Mouse (Mus musculus) heart, postnatal 10 days (tissue): Measurements from ENCODE around the gene Snrpn. TPM values are rescaled to one million over a fixed set of nuclear protein-coding genes. Genes with fewer than 3 reads are reported as not detected.
"Not testable (repeated sequence)": the region's sequence is repeated elsewhere in the genome, so short reads cannot be mapped to it uniquely, and the experiment has no call there.

Experiments used
- DNase-seq, 2 experiments: peaks; one replicate each; pipeline ENCODE4 v3.0.0; 2021
- intact Hi-C: fragments of 180-260 bp; cut with DNase I; formaldehyde crosslinking; loops from one replicate; pipeline ENCODE4 v1.15.1; 2025
- total RNA-seq, 2 experiments: library from RNA; stranded (reverse); gene quantifications; 2 replicates each; pipeline ENCODE4 v1.2.3; 2021

Snrpn gene
- 100 to 1,000 TPM; 104 to 106 TPM for total RNA-seq

DNA sequence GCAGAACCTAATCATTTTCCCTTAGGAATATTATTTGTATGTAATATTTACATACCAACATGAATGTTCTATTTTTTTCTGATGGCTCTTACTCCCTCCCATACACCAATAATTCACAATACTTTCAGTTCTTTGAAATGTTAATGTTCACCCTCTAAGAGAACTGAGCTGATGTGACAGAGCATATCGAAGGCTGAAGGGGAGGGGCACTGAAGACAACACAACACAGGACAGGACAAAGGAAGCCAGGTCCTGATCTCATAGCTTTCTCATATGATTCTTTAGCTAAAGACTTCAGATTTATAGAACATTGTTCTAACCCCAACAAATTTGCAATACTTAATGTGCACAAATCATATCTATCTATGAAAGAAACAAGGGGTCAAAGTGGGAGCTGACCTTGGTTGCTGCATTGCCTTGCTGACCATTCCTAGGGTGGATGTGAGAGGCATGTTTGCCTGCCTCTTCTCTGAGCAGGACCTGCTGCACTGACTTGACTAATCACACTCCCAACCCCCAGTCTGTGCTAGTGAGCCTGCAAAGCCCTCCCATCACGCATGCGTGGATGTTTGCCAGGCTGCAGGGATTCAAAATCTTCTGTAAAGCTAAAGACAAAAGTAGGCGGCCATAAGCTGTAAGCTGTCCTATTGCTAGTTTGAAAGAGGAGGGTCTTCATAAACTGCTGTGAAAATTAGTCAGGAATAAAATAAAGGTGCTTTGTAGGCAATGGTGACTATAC is at the start of gene Snrpn:
TSS of gene Snrpn (minus strand) at position 478 of the 739 bp plus-strand sequence.
- intact Hi-C loops = no loop called here
- DNase-seq = no peak

GRCm38 (mm10) chr7:60170250-60171185 is 30.5 kb upstream of the Snrpn start:
- intact Hi-C loops = no loop called here
- DNase-seq = no peak

DNA sequence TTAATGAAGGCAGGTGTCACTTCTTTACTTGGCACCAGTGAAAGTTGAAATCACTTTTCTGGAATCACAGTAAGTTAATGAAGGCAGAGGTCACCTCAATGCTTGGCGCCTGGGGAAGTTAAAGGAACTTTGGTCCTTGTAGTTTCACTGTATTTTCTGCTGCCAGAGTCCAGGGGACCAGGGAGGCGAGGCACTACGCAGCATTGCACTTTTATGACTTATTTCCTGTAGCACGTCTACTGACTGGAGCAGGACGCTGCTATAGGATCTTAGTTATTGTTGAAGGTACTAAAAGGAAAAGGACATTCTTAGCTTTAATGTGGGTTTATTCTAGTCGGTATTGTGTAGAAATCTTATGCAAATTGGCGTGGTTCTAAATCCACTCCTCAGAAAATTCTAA is 14.7 kb downstream of the Snrpn start:
- intact Hi-C loops = no loop called here
- DNase-seq = no peak

DNA sequence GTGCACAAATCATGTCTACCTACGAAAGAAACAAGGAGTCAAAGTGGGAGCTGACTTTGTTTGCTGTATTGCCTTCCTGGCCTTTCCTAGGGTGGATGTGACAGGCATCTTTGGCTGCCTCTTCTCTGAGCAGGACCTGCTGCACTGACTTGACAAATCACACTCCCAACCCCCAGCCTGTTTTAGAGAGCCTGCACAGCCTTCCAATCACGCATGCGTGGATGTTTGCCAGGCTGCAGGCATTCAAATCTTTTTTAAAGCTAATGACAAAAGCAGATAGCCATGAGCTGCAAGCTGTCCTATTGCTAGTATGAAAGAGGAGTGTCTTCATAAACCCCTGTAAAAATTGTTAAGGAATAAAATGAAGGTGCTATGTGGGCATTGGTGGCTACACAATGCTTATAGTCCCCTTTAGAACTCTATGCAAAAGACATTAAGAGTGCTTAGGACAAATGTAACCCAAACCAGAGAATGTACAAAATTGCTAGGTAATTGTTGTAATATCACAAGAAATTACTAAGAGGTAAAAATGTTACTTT is 16.9 kb downstream of the Snrpn start:
- DNase-seq, intact Hi-C loops: not testable (repeated sequence)

- no peak for DNase-seq
- intact Hi-C loops = no loop called here
These were observed 17.5 kb downstream of the Snrpn start for GRCm38 (mm10) chr7:60122434-60123085.

DNA sequence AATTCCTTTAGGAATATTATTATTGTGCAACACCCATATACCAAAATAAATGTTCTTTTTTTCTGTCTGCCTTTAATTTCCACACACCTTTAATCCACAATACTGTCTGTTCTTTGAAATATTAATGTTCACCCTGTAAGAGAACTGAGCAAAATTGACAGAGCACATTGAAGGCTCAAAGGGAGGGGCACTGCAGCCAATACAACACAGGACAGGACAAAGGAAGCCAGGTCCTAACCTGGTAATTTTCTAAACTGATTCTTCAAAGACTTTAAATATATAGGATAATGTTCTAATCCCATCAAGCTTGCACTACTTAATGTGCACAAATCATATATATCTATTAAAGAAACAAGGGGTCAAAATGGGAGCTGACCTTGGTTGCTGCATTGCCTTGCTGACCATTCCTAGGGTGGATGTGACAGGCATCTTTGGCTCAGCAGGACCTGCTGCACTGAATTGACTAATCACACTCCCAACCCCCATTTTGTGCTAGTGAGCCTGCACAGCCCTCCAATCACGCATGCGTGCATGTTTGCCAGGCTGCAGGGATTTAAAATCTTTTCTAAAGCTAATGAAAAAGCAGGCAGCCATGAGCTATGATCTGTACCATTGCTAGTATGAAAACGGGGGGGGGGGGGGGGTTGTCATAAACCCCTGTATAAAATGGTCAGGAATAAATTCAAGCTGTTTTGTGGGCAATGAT is 42.7 kb downstream of the Snrpn start:
- no peak for DNase-seq
- intact Hi-C loops = no loop called here

DNA sequence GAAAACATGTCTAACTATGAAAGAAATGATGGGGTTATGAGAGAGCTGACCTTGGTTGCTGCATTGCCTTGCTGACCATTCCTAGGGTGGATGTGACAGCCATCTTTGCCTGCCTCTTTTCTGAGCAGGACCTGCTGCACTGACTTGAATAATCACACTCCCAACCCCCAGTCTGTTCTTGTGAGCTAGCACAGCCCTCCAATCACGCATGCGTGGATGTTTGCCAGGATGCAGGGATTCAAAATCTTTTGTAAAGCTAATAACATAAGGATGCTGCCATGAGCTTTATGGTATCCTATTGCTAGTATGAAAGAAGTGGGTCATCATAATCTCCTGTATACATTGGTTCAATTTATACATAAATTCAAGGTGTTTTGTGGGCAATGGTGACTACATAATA is 63.7 kb downstream of the Snrpn start:
- intact Hi-C loops = no loop called here

DNA sequence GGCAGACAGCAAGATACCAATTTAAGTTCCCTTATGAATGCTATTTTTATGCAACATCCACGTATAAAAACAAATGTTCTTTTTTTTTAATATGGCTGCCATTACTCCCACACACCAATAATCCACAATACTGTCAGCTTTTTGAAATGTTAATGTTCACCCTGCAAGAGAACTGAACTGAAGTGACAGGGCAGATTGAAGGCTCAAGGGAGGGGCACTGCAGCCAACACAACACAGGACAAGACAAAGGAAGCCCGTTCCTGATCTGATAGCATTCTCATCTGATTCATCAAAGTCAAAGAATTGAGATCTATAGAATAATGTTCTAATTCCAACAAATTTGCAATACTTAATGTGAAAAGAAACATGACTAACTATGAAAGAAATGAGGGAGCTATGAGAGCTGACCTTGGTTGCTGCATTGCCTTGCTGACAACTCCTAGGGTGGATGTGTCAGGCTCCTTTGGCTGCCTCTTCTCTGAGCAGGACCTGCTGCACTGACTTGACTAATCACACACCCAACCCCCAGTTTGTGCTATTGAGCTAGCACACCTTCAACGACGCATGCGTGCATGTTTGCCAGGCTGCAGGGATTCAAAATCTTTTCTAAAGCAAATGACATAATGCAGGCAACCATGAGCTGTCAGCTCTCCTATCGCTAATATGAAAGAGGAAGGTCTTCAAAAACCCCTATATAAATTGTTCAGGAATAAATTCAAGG is 92.4 kb downstream of the Snrpn start:
- peak; percentile 5 to 9 for DNase-seq
- intact Hi-C loops = no loop called here

More for the DNA sequence above, 63.7 kb downstream of the Snrpn start:
- DNase-seq = no peak

- no peak for DNase-seq
- intact Hi-C loops = no loop called here
These were observed 126.8 kb downstream of the Snrpn start for GRCm38 (mm10) chr7:60013186-60013585.

DNA sequence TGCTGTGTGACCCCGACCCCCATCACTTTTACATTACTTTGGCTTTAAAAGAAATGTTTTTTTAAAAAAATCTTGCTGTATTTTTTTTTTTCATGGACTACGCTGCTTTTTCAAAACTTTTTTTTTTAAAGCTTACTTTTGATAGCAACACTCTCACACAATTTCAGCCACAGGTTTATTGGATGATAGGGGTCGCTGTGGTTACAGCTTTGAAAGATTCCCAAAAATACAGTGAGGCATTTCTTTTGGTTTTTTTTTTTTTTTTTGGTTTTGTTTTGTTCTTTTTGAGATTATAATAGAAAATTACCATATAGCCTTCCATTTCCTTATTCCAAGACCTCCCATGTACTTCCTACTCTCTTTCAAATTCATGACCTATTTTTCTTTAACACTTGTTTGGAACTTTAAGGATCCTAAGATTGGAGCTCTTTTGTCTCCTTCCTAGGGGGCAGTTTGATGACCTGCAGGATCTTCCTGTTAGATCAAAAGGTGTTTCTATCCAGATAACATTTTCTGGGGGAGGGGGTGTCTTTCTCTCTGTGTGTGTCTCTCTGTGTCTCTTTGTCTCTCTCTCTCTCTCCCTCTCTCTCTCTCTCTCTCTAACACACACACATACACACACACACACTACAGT is 132.2 kb downstream of the Snrpn start:
- intact Hi-C loops = no loop called here
- no peak for DNase-seq

GRCm38 (mm10) chr7:60006262-60006661 is 133.8 kb downstream of the Snrpn start:
- intact Hi-C loops = no loop called here
- no peak for DNase-seq

DNA sequence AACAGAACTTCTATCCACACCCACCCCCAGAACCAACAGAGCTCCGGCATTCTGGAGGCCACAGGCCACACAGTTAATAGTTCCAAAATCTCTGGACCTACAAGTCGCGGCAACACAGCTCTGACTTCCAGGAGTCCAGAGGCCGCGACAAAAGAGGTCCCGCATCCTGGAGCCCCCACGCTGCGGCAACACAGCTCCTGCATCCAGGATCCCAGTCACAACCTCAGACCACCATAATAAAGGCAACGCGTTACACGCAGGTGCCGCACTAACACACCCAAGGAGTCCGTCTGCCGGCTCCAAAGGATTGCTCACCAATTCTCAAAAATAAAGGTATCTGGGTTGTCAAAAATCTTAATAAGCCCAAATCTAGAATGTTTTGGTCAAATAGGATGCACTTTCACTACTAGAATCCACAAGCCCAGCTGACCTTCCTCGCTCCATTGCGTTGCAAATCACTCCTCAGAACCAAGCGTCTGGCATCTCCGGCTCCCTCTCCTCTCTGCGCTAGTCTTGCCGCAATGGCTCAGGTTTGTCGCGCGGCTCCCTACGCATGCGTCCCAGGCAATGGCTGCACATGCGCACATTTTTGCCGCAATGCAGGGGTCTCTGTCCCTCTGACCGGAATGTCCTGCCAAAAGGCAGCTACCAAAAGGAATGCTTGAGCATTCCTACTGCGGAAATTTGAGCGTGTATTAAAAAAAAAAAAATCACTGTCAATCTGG is 135.3 kb downstream of the Snrpn start, which contains the start of the genes Snurf and Gm38393:
TSS of gene Snurf (minus strand) at position 444 of the 725 bp plus-strand sequence.
TSS of gene Gm38393 (minus strand) at position 459 of the 725 bp plus-strand sequence.
- intact Hi-C loops = no loop called here
- DNase-seq = peak; percentile 76 to 77

GRCm38 (mm10) chr7:60003921-60004605 is 136.0 kb downstream of the Snrpn start:
- intact Hi-C loops = no loop called here
- DNase-seq = peak; percentile 21 to 34

GRCm38 (mm10) chr7:60003006-60003865 is 136.8 kb downstream of the Snrpn start:
- peak; percentile 3 to 6 for DNase-seq

GRCm38 (mm10) chr7:59978646-59979045 is 161.4 kb downstream of the Snrpn start:
- no peak for DNase-seq

More at GRCm38 (mm10) chr7:60003006-60003865, 136.8 kb downstream of the Snrpn start:
- intact Hi-C loops = no loop called here

More at GRCm38 (mm10) chr7:59978646-59979045, 161.4 kb downstream of the Snrpn start:
- intact Hi-C loops = no loop called here
